Mouse (Mus musculus) embryo, embryonic 11.5 days (tissue): ENCODE measurements at regions not wholly inside any gene's neighbourhood (a gene's known extent, or its start where the extent isn't known, plus 50 kb on each side); places are given as distances from the start of the nearest gene placed in this dataset.
"Not testable (repeated sequence)": the region's sequence is repeated elsewhere in the genome, so short reads cannot be mapped to it uniquely, and the experiment has no call there.

Experiments
- DNase-seq: peaks from one replicate; pipeline ENCODE4 v3.0.0-alpha.2; 2012; ENCODE audit warnings: low read depth, low spot score

DNA sequence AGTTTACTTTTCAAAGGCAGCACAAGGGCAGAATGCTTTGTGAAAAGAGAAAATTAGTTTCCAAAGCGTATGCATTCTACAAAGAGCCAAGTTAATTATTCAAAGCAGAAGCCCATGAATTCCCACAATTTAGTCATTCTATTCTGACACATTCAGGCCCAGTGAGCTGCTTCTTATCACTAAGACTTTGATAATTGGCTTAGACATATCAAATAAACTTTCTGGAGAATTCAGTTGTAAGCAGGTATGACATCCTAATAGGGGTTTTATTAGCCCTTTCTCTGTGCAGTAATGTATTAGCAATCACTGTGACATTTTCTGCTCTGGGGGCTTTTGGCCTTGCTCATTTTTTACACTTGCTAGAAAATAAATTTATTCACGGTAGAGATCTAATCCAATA is 161.9 kb upstream of the Gm10306 start:
- no peak for DNase-seq

DNA sequence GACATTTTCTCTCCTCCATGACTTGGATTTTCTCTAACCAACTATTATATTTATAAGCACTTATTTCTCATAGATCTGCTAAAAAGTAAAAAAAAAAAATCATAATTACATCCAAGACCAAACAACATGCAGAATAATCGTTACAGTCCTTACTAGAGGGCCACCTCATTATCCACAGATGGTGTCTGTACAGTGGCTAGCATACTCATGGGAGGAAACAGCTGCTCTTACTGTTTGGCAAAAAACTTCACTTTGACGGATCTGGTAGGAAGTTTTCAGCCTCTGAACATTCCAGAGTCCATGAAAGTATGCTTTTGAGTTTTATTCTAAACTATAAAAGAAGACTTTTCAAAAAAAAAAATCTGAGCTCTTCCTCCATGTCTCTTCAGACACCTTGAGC is 159.1 kb upstream of the Gm10306 start:
- DNase-seq, result no peak

DNA sequence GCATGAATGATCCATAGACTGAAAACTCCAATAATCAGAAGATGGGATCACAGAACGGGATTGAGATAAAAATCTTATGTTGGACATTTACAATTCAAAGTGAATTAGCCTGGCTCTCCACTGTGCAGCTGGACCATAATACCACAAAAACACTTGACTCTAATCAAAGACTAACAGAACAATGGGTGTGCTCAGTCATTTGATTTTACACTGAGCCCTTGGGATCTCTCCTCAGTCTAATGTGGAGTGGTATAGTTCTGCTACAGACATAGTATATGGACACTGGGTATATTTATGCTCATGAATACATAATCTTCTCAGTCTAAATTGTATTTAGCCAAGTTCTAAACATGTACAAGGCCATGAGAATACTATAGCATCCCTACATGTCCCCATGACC is 149.4 kb upstream of the Gm10306 start:
- no peak for DNase-seq

DNA sequence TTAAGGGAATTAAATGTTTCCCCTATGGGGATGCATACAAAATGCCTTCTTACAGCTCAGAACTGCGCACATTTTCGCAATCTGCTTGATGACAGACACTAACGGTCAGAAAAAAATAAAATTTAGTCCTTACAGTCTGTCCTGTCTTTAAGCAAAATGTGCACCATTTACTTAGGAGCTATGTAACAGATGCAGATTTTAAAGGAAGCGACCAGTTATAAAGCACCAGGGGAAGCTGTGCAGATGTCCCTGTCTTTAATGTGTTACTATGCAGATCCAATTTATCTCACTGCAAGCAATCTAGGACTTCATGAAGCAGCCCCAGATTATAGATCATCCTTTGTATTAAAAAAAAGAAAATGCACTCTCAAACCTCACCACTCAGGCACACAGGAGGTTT is 148.8 kb upstream of the Gm10306 start:
- DNase-seq, result no peak

DNA sequence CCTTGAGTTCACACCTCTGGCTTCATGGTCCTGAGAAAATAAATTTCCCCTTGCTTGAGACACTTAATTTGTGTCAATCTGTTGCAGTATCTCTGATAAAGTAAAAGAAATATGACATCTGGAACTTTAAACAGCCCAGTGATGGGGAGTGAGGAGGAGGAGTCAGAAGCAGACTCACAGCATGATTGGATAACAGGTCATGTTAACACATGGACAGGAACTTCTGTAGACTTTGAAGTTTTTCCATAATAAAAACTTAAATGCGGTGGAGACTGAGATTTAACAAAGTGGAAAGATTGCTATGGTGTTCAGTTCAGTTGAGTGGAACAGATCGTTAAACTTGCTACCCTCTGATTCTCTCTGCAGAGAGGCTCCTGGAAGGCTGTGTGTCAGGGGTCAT is 143.7 kb upstream of the Gm10306 start:
- no peak for DNase-seq

DNA sequence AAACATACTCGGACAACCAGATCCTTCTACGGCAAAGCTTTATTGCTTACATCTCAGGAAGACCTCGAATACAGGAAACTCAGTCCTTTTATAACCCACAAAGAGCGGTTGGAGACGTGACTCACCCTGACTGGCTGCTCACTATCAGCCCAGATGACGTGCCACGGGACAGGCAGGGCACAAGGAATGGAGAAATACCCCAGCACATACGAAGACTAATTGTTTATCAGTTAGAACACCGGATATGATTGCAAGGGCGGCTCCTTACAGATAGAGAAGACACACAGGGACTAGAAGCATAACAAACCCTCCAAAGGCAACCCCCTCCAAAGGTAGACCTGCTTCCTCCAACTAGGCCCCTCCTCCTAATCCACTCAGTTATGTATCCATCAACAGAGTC is 130.8 kb upstream of the Gm10306 start:
- not testable (repeated sequence) for DNase-seq

DNA sequence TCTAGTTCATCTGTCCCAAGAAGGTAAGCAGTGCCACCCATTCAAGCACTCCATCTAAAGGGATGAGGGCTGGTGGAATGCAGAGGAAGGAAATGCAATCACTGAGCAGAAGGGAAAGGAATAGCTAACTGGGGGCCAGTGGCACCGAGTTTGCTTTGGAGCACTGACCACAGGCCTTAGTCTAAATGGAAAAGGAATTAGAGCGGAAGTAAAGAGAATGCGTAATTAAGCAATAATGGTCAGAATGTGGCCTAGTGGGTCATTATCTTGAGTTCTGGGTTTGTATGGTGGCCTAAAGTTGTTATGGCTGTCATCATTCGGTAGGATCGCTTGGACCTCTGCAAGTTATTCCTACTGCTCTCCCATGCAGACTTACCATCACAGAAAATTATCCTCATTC is 128.8 kb upstream of the Gm10306 start:
- no peak for DNase-seq

DNA sequence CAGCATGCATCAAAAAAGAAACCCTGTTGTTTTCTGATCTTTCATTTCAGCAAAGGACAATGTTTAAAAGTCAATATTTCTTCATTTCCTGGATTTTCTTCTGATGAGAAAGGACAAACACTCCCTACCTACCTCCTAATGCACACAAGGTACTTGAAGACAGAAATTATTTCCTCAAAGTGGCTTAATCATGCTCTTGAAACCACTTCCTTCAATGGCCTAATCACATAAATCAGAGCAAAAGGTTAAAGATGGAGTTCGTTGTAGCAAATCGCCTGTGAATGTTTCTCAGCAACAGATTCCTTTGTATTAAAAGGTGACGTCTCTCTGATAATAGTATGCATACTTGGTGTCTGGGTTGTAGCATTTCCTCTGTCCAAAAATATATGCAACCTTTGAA is 124.3 kb upstream of the Gm10306 start:
- DNase-seq, result no peak

DNA sequence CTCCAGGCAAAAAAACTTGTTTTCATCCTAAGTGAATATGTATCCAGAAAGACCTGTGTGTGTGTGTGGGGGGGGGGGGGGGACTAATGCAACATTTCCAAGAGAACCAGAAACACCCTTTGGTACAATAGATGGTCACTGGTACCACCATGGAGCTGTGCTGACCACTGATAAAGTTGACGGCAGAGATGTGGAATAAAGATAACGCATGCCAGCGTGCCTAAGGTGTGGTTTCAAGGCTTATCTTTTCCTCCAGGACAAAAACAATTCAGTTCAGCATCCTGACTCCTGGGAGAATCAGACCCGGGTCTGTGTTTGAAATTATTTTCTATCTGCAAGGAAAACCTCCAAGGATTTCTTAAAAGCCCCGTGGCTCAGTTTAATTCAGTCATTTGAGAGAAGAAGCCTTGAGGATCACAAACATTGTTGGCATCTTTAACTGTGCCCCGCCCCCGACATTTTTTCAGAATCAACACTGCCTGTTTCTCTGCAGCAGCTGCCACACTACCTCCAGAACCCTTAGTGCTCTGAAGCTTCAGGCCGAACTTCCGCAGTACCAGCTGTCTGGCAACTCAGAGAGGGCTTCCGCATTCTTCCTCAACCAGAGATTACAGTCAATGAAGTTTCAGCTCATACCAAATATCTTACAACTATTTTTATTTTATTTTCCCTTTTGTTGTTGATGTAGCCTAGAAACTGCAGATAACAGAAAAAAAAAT is 118.5 kb upstream of the Gm10306 start:
- DNase-seq, result no peak

DNA sequence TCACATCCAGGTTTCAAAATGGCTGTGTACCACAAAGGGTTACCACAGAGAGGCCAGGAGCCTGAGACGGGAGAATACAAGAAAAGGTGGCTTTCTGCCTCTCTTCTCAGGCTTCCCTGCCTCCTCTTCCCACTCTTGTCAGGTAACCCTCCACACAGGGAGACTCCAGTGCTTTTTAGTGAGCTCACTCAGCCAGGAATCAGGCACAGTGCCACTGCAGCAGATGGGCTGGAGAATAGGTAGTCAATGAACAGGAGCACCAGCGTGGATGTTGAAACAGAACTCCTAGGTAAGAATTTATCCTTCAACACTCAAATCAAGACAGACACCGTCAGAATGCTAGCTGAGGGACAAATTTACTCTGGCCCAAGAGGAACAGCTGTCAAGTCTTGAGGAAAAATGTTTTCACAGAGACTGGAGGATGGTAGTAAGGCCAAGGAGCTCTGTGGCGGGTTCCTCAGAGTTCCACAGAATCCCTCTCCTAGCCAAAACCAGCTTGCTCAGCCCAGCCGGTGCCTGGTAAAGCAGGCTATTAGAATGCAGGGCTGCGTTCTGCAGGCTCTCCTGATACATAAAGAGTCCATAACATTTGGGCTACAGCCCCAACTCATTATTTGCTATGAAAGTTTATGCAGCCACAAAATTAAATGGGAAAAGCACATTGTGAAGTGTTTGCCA is 117.0 kb upstream of the Gm10306 start:
- DNase-seq, result no peak

DNA sequence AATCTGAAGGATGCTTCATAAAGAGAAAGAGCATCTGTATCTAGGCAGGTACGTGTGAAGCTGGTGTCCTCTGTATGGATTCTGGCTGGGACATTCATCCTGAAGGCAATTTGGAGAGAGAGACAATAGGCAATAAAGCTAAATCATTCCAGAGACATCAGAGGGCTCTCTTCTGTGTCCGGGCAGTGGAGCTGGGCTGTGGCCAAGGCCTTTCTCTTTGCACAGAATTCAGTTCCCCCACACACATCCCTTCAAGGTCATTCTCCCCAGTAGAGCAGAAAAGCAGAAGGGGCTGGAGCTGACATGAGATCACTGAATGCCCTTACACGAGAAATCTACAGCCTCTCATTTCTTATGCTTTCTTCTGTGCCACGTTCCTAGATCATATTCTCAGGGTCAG is 109.7 kb upstream of the Gm10306 start:
- DNase-seq, result no peak
